Mouse (Mus musculus): ENCODE results near the gene Abca8b.

- TF ChIP-seq MYOG (IDR thresholded peaks at IDR 0.05; ENCODE audit: control insufficient read depth in 1 of 3, insufficient read depth in 1 of 3, insufficient read length in 2 of 3, low read depth in 2 of 3) (peak in 2 of 3 experiments; percentile 1 to 72), MAX (IDR thresholded peaks at IDR 0.05; ENCODE audit: low read depth) (no peak), POLR2A (IDR thresholded peaks at IDR 0.05; ENCODE audit: insufficient read length, low read depth) (no peak)
Observed at GRCm38 (mm10) chr11:109907508-109907907, 88.1 kb downstream of the Abca8b start.

Measured in myocyte (in vitro differentiated cells).